Mouse (Mus musculus): ENCODE data around the gene Eln. TPM values are rescaled to one million over a fixed set of nuclear protein-coding genes. Genes with fewer than 3 reads are reported as not detected.

The Eln gene
- 1.1 TPM for polyA plus RNA-seq (2014; fragmentation: Illumina TruSeq; extraction: RNeasy Lipid Tissue Mini Kit (QIAGEN cat#74804); ENCODE audit: low replicate concordance)

DNA sequence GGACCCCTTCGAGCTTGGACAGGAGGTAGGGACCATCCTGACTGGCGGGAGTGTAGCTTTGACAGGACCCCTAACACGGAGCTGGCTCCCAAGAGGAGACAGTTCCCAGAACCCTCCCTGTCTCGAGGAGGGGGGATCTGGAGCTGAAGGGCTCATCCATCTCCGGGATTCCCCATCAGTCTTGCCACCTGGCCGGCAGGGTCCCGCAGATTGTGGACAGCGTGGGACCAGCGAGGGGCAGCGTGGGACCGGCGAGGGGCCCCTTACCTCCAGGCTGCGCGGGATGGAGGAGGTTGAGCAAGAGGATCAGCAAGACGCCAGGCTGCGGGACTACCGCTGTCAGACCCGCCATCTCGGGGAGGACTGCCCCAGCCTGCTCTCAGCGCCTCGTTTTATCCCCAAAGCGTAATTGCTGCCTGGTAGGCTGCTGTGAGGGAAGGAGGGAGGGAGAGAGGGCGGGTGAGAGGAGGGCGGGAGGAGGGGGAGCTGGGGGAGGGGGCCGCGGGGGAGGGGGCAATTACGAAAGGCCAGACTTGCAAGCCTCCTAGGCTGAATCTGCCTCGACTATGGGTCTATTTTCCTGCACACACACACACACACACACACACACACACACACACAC, at the start of gene Eln:
Gene Eln (minus strand): TSS at position 434 of the 622 bp plus-strand sequence.

DNA sequence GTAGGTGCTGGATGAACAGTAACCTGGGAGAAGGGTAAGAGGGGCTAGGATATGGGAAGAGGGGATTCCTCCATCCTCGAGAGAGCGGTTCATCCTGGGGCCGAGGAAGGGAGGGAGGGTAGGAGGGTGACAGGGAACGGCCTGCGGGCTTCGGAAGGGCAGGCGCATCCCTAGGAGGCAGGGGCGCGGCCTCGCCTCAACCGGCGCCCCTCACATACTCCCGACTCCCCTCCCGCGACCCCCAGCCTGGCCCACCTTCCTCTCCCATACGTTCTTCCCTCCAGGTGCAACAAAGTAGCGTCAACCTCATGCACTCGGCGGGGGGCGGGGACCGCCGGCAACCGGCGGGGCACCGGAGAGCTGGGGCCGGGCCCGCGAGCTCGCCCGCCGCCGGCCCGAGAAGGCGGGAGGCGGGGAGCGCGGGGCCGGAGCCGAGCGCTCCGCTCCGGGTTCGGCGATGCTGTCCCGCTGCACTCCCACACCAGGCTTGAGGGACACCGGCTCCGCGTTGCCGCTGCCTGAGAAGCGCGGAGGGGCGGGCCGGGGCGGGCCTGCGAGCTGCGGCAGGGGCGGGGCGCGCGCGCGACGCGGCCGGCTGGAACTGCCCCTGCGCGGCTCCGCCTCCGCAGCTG, 58.9 kb downstream of the Eln start, which contains the start of gene Limk1:
Gene Limk1 (minus strand): TSS at position 513 of the 632 bp plus-strand sequence.

Other genes starting within 250 kb of the Eln start
- gene Clip2, start 194.9 kb downstream of the Eln start, polyA plus RNA-seq (2014; fragmentation: Illumina TruSeq; extraction: RNeasy Lipid Tissue Mini Kit (QIAGEN cat#74804); ENCODE audit: low replicate concordance) = 1.1 TPM
- gene Syna, start 187.2 kb downstream of the Eln start, polyA plus RNA-seq (2014; fragmentation: Illumina TruSeq; extraction: RNeasy Lipid Tissue Mini Kit (QIAGEN cat#74804); ENCODE audit: low replicate concordance) = 2.6 TPM
- gene Rfc2, start 166.0 kb downstream of the Eln start, polyA plus RNA-seq (2014; fragmentation: Illumina TruSeq; extraction: RNeasy Lipid Tissue Mini Kit (QIAGEN cat#74804); ENCODE audit: low replicate concordance) = 5.3 TPM
- gene Lat2, start 132.3 kb downstream of the Eln start, polyA plus RNA-seq (2014; fragmentation: Illumina TruSeq; extraction: RNeasy Lipid Tissue Mini Kit (QIAGEN cat#74804); ENCODE audit: low replicate concordance) = 4.4 TPM
- gene Eif4h, start 107.8 kb downstream of the Eln start, polyA plus RNA-seq (2014; fragmentation: Illumina TruSeq; extraction: RNeasy Lipid Tissue Mini Kit (QIAGEN cat#74804); ENCODE audit: low replicate concordance) = 100 TPM
- 0.37 TPM for gene Limk1, start 58.7 kb downstream of the Eln start, polyA plus RNA-seq (2014; fragmentation: Illumina TruSeq; extraction: RNeasy Lipid Tissue Mini Kit (QIAGEN cat#74804); ENCODE audit: low replicate concordance)
- gene Tmem270, start 159.4 kb upstream of the Eln start, polyA plus RNA-seq (2014; fragmentation: Illumina TruSeq; extraction: RNeasy Lipid Tissue Mini Kit (QIAGEN cat#74804); ENCODE audit: low replicate concordance) = not detected
- gene Cldn13, start 168.2 kb upstream of the Eln start, polyA plus RNA-seq (2014; fragmentation: Illumina TruSeq; extraction: RNeasy Lipid Tissue Mini Kit (QIAGEN cat#74804); ENCODE audit: low replicate concordance) = not detected
- 4.4 TPM for gene Mettl27, start 185.0 kb upstream of the Eln start, polyA plus RNA-seq (2014; fragmentation: Illumina TruSeq; extraction: RNeasy Lipid Tissue Mini Kit (QIAGEN cat#74804); ENCODE audit: low replicate concordance)
- gene Cldn4, start 199.6 kb upstream of the Eln start, polyA plus RNA-seq (2014; fragmentation: Illumina TruSeq; extraction: RNeasy Lipid Tissue Mini Kit (QIAGEN cat#74804); ENCODE audit: low replicate concordance) = 1.6 TPM
- 0.71 TPM for gene Cldn3, start 238.9 kb upstream of the Eln start, polyA plus RNA-seq (2014; fragmentation: Illumina TruSeq; extraction: RNeasy Lipid Tissue Mini Kit (QIAGEN cat#74804); ENCODE audit: low replicate concordance)